Mouse (Mus musculus) forebrain, postnatal 0 days (tissue): ENCODE measurements around the gene Slc26a8. TPM values are rescaled to one million over a fixed set of nuclear protein-coding genes. Genes with fewer than 3 reads are reported as not detected.

ENCODE experiments used
- ATAC-seq: fragments of 200-750 bp; cut with Nextera tagmentation; 2 replicates; pipeline ENCODE4 v1.8.0; 2017; ENCODE audit warnings: mild to moderate bottlenecking, moderate library complexity
- DNase-seq: peaks from one replicate; pipeline ENCODE4 v3.0.0-alpha.2; 2015
- H3K27ac ChIP-seq: fragments of 300-500 bp; sonication (generic); 2 replicates; pipeline ENCODE4 v1.5.1; 2014; ENCODE audit warnings: low read depth, mild to moderate bottlenecking, antibody characterized with exemption, low read length, moderate library complexity, mixed read lengths
- H3K27me3 ChIP-seq: fragments of 300-500 bp; sonication (generic); 2 replicates; pipeline ENCODE4 v1.6.1; 2014; ENCODE audit warnings: mild to moderate bottlenecking, low read length, mixed read lengths; ENCODE audit not compliant: insufficient read depth
- H3K36me3 ChIP-seq: fragments of 300-500 bp; sonication (generic); 2 replicates; pipeline ENCODE4 v1.6.1; 2014; ENCODE audit warnings: mild to moderate bottlenecking, moderate library complexity; ENCODE audit not compliant: insufficient read depth
- H3K4me1 ChIP-seq: fragments of 300-500 bp; sonication (generic); 2 replicates; pipeline ENCODE4 v1.6.1; 2014; ENCODE audit warnings: antibody characterized with exemption; ENCODE audit not compliant: insufficient read depth
- H3K4me2 ChIP-seq: fragments of 300-500 bp; sonication (generic); 2 replicates; pipeline ENCODE4 v1.6.1; 2014; ENCODE audit warnings: low read depth, mild to moderate bottlenecking, moderate library complexity
- H3K4me3 ChIP-seq: fragments of 300-500 bp; sonication (generic); 2 replicates; pipeline ENCODE4 v1.5.1; 2014; ENCODE audit warnings: low read depth, low read length, mixed read lengths
- H3K9ac ChIP-seq: fragments of 300-500 bp; sonication (generic); 2 replicates; pipeline ENCODE4 v1.6.1; 2014; ENCODE audit warnings: mild to moderate bottlenecking
- H3K9me3 ChIP-seq: fragments of 300-500 bp; sonication (generic); 2 replicates; pipeline ENCODE4 v1.6.1; 2016; ENCODE audit warnings: low read length
- CTCF ChIP-seq: sonication (generic); IDR thresholded peaks from 2 replicates; pipeline ENCODE4 v1.5.1; 2016; ENCODE audit warnings: antibody characterized with exemption, control low read depth, low read depth
- whole genome bisulfite sequencing: fragments of 180-500 bp; shearing (Covaris S2); extraction: QIAGEN DNeasy Blood & Tissue Kit; methylation state at CpG from one replicate; pipeline ENCODE4 v1.1.7; 2014; 5-methylcytosine and 5-hydroxymethylcytosine counted together
- polyA plus RNA-seq: library from polyadenylated mRNA; unstranded; fragments of >200 nt; fragmentation: Nextera tagmentation; extraction: Ambion mirVana; gene quantifications from 2 replicates; pipeline ENCODE4 v1.2.1, GENCODE M21; 2015
- total RNA-seq: library from RNA; depleted of rRNA; stranded (reverse); fragments of >200 nt; gene quantifications from 2 replicates; pipeline ENCODE4 v1.2.3, GENCODE M21; 2014

Gene Slc26a8
- total and polyA plus RNA-seq, 2 experiments from 2014 or later = 1.8 to 2.0 TPM

- WGBS = 51% methylated on average over 2 of the region's 2 CpGs
- no peak for TF ChIP-seq CTCF
- ATAC-seq = no peak
Measured at GRCm38 (mm10) chr17:28708989-28709388, 19.0 kb upstream of the Slc26a8 start.

GRCm38 (mm10) chr17:28707816-28708215 is 17.8 kb upstream of the Slc26a8 start:
- no peak overlapping the region for H3K27ac ChIP-seq
- no peak for DNase-seq
- WGBS = 87% methylated on average over 2 of the region's 2 CpGs
- H3K4me2 ChIP-seq = no peak overlapping the region
- H3K36me3 ChIP-seq = no peaks in the 10 kb centered on the region
- H3K4me1 ChIP-seq = no peaks in the 10 kb centered on the region
- no peak overlapping the region for H3K4me3 ChIP-seq
- H3K9me3 ChIP-seq = no peaks in the 10 kb centered on the region
- no peaks in the 10 kb centered on the region for H3K27me3 ChIP-seq
- no peak overlapping the region for H3K9ac ChIP-seq
- TF ChIP-seq CTCF = no peak
- ATAC-seq = no peak

More at GRCm38 (mm10) chr17:28708989-28709388, 19.0 kb upstream of the Slc26a8 start:
- peaks cover 4% of the 10 kb centered on the region; the same call in 1 of the 2 replicates for H3K36me3 ChIP-seq
- H3K9me3 ChIP-seq = no peaks in the 10 kb centered on the region
- DNase-seq = no peak
- H3K27ac ChIP-seq = no peak overlapping the region
- no peak overlapping the region for H3K9ac ChIP-seq
- no peak overlapping the region for H3K4me2 ChIP-seq
- no peaks in the 10 kb centered on the region for H3K4me1 ChIP-seq
- H3K27me3 ChIP-seq = no peaks in the 10 kb centered on the region
- H3K4me3 ChIP-seq = no peak overlapping the region

DNA sequence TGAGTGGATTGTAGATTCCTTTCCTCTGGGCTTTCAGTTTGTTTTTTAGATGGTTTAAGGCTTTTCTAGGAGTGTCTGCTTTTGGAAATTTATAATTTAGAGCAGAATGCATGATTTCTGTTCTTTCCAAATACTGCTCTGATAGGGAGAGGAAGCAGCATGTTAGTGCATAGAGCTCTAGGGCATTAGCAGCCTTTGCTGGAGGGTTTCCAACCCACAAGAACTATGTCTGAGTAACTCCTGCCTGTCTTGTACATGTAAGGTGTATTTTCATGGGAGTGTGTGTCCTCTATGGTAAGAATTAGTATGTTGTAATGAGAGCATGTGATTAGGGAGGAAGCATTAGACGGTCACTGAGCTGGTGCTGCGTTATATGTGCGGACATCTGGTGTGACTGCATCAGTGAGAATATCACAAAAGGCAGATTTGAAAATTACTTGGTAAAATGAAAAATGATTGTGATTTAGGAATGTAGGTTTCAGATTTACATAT is 17.1 kb upstream of the Slc26a8 start:
- 84% methylated on average over 3 of the region's 3 CpGs for WGBS
- Histone ChIP-seq H3K36me3 (no peaks in the 10 kb centered on the region), H3K4me3 (no peak overlapping the region), H3K9me3 (no peaks in the 10 kb centered on the region), H3K4me1 (no peaks in the 10 kb centered on the region), H3K27ac (no peak overlapping the region), H3K9ac (no peak overlapping the region), H3K27me3 (no peaks in the 10 kb centered on the region), H3K4me2 (no peak overlapping the region)
- TF ChIP-seq CTCF = no peak
- no peak for DNase-seq
- no peak for ATAC-seq

GRCm38 (mm10) chr17:28706697-28707096 is 16.7 kb upstream of the Slc26a8 start:
- Histone ChIP-seq H3K4me3 (no peak overlapping the region), H3K4me1 (no peaks in the 10 kb centered on the region), H3K27me3 (no peaks in the 10 kb centered on the region), H3K4me2 (no peak overlapping the region), H3K9me3 (no peaks in the 10 kb centered on the region), H3K36me3 (no peaks in the 10 kb centered on the region), H3K27ac (no peak overlapping the region), H3K9ac (no peak overlapping the region)
- DNase-seq (no peak), ATAC-seq (no peak)
- no peak for TF ChIP-seq CTCF
- 44% methylated on average over 1 of the region's 1 CpGs for WGBS

GRCm38 (mm10) chr17:28702646-28703045 is 12.6 kb upstream of the Slc26a8 start:
- no peak for TF ChIP-seq CTCF
- Histone ChIP-seq H3K4me3 (no peak overlapping the region), H3K27ac (no peak overlapping the region), H3K36me3 (no peaks in the 10 kb centered on the region), H3K9me3 (no peaks in the 10 kb centered on the region), H3K9ac (no peak overlapping the region), H3K27me3 (no peaks in the 10 kb centered on the region), H3K4me2 (no peak overlapping the region), H3K4me1 (peaks cover 9% of the 10 kb centered on the region; the same call in 1 of the 2 replicates)
- ATAC-seq (no peak), DNase-seq (no peak)
- WGBS = 84% methylated on average over 2 of the region's 2 CpGs

DNA sequence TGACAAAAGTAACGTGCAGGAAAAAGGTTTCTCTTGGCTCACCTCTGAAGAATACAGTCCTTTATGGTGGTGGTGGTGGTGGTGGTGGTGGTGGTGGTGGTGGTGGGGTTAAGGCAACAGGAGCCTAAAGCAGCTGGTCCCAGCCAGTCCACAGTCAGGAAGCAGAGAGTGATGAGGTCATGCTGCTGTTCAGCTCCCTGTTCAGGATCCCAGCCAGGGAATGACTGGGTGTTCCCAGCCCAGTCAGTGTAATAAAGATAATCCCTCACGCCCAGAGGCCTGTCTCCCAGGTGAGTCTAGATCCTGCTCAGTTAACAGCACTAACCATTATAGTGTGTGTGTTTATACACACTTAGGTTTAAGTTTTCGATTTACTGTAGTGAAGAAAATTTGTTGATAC is 11.7 kb upstream of the Slc26a8 start:
- 87% methylated on average over 3 of the region's 3 CpGs for WGBS
- DNase-seq = no peak
- no peak for ATAC-seq
- H3K4me2 ChIP-seq = no peak overlapping the region
- no peaks in the 10 kb centered on the region for H3K36me3 ChIP-seq
- H3K9ac ChIP-seq = no peak overlapping the region
- H3K9me3 ChIP-seq = no peaks in the 10 kb centered on the region
- no peak overlapping the region for H3K27ac ChIP-seq
- peaks cover 18% of the 10 kb centered on the region for H3K4me1 ChIP-seq
- no peak overlapping the region for H3K4me3 ChIP-seq
- no peaks in the 10 kb centered on the region for H3K27me3 ChIP-seq
- TF ChIP-seq CTCF = no peak

GRCm38 (mm10) chr17:28701171-28701570 is 11.1 kb upstream of the Slc26a8 start:
- H3K9ac ChIP-seq = no peak overlapping the region
- peaks cover 23% of the 10 kb centered on the region for H3K4me1 ChIP-seq
- no peak overlapping the region for H3K4me3 ChIP-seq
- WGBS = 93% methylated on average over 4 of the region's 4 CpGs
- ATAC-seq = no peak
- no peak for TF ChIP-seq CTCF
- H3K36me3 ChIP-seq = no peaks in the 10 kb centered on the region
- no peak overlapping the region for H3K27ac ChIP-seq
- DNase-seq = no peak
- H3K9me3 ChIP-seq = no peaks in the 10 kb centered on the region
- H3K27me3 ChIP-seq = no peaks in the 10 kb centered on the region
- no peak overlapping the region for H3K4me2 ChIP-seq

DNA sequence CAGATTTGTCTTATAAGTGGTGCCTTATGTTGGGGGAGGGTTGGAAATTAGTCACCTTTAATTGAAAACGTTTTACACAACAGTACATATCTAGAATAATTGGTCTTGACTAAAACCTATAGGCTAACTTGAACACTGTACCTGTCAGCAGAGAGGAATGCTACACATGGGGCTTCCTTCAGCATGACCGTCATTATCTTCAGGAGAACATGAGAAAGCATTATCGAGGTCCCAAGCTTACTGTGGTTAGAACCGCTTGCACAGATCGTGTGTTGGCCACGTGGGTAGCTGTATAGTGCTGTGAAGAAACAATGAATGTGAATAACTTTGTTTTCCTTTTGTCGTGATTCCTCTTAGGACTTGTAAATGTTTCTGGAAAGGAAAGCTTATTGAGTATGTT is 9.8 kb upstream of the Slc26a8 start:
- Histone ChIP-seq H3K4me3 (no peak overlapping the region), H3K9me3 (no peaks in the 10 kb centered on the region), H3K36me3 (no peaks in the 10 kb centered on the region), H3K4me1 (peaks cover 23% of the 10 kb centered on the region), H3K27ac (no peak overlapping the region), H3K27me3 (no peaks in the 10 kb centered on the region), H3K4me2 (no peak overlapping the region), H3K9ac (no peak overlapping the region)
- TF ChIP-seq CTCF = no peak
- no peak for ATAC-seq
- no peak for DNase-seq
- WGBS = 84% methylated on average over 7 of the region's 7 CpGs
